Mouse (Mus musculus): ENCODE measurements around the gene Cdc42ep2. TPM values are rescaled to one million over a fixed set of nuclear protein-coding genes. Genes with fewer than 3 reads are reported as not detected.

The Cdc42ep2 gene
- total and polyA plus RNA-seq, 3 experiments: 0.13 to 0.25 (median 0.20) TPM

DNA sequence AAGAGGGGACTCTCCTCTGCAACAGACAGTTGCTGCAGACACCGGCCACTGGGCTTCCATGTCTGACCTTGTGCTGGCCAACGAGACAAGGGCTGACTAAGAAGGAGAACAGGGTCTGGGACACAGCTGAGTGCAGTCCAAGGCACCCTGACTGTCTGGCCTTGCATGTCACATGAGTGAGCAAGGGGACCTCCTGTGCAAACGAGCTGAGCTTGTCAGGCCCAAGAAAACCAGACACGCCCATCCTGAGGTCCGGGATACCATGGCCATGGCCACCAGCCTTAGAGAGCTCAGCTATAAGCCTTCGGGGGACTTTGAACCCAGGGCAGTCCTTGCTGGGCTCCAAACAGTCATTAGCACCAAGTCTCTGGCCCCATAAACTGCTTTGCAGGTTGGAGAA is 56.5 kb downstream of the Cdc42ep2 start:
- peaks cover 9 to 19% of the 10 kb centered on the region in 2 experiments; a peak in 3 of 4 replicates for H3K4me1 ChIP-seq (ENCODE audit: control insufficient read depth in 1 of 2, insufficient read depth in 2 of 2)
- no peaks in the 10 kb centered on the region for H3K9me3 ChIP-seq (replicated peaks; ENCODE audit: low read length)
- H3K27me3 ChIP-seq (replicated peaks): no peaks in the 10 kb centered on the region
- peaks cover 82 to 98% of the 10 kb centered on the region in 2 experiments for H3K36me3 ChIP-seq (replicated peaks in 1 of 2; ENCODE audit: control insufficient read depth in 1 of 2, insufficient read depth in 1 of 2, low read length in 1 of 2)
- dilution Hi-C loops (cut with MboI; ENCODE audit: extremely low pct_ligation_motif_present, extremely low pct_unique_long_range_greater_than_20kb, low sequenced_read_pairs): no loop called here
- H3K9ac ChIP-seq (ENCODE audit: insufficient read depth, low read depth): no peak overlapping the region
- no peaks in the 10 kb centered on the region for H3K79me2 ChIP-seq (replicated peaks; ENCODE audit: control insufficient read depth, extremely low read depth, insufficient read depth, poor library complexity, severe bottlenecking)
- no peak overlapping the region for H3K4me2 ChIP-seq (ENCODE audit: insufficient read depth, low read depth, poor library complexity, severe bottlenecking)
- H3K27ac ChIP-seq (ENCODE audit: insufficient read depth, low read depth): no peak overlapping the region
- DNase-seq (ENCODE audit: extremely low read depth): no peak
- no peak overlapping the region for H3K4me3 ChIP-seq (replicated peaks in 1 of 3; ENCODE audit: low read depth in 2 of 3, low read length in 2 of 3, poor library complexity in 1 of 3)
- TF ChIP-seq MAX (IDR thresholded peaks at IDR 0.05; ENCODE audit: low read length) (no peak), JUND (conservative IDR thresholded peaks at IDR 0.05; ENCODE audit: low read depth, low read length) (no peak), EP300 (IDR thresholded peaks at IDR 0.05; ENCODE audit: low read length) (no peak), MXI1 (IDR thresholded peaks at IDR 0.05; ENCODE audit: low read depth, low read length) (no peak), RAD21 (IDR thresholded peaks at IDR 0.05; ENCODE audit: low read depth, low read length) (no peak)
- in situ Hi-C loops (cut with MboI; ENCODE audit: low pct_ligation_motif_present, low pct_unique_long_range_greater_than_20kb, low sequenced_read_pairs): no loop called here

Other genes starting within 250 kb of the Cdc42ep2 start
Only the 20 nearest of the 30 such genes appear.
- 49.8 and 55.0 TPM in 2 replicates for gene Scyl1, start 153.4 kb downstream of the Cdc42ep2 start, total RNA-seq (2012; rRNA removed)
- 35.1 and 37.6 TPM in 2 replicates for gene Scyl1, start 153.4 kb downstream of the Cdc42ep2 start, total RNA-seq (2014; rRNA removed)
- 49.1 and 56.1 TPM in 2 replicates for gene Scyl1, start 153.4 kb downstream of the Cdc42ep2 start, polyA plus RNA-seq (2012; ENCODE audit: insufficient read length, low read depth)
- gene Frmd8, start 49.5 kb downstream of the Cdc42ep2 start, total RNA-seq (2012; rRNA removed): 29.0 and 30.7 TPM in 2 replicates
- gene Frmd8, start 49.5 kb downstream of the Cdc42ep2 start, total RNA-seq (2014; rRNA removed): 13.5 and 15.5 TPM in 2 replicates
- gene Frmd8, start 49.5 kb downstream of the Cdc42ep2 start, polyA plus RNA-seq (2012; ENCODE audit: insufficient read length, low read depth): 25.2 and 25.4 TPM in 2 replicates
- gene Slc25a45, start 47.0 kb downstream of the Cdc42ep2 start, total RNA-seq (2012; rRNA removed): 20.6 and 23.1 TPM in 2 replicates
- gene Slc25a45, start 47.0 kb downstream of the Cdc42ep2 start, total RNA-seq (2014; rRNA removed): 27.6 and 33.0 TPM in 2 replicates
- gene Slc25a45, start 47.0 kb downstream of the Cdc42ep2 start, polyA plus RNA-seq (2012; ENCODE audit: insufficient read length, low read depth): 20.8 and 22.7 TPM in 2 replicates
- gene Tigd3, start 30.7 kb downstream of the Cdc42ep2 start, total RNA-seq (2012; rRNA removed): 1.6 and 2.1 TPM in 2 replicates
- gene Tigd3, start 30.7 kb downstream of the Cdc42ep2 start, total RNA-seq (2014; rRNA removed): 0.62 and 0.67 TPM in 2 replicates
- 1.2 and 1.4 TPM in 2 replicates for gene Tigd3, start 30.7 kb downstream of the Cdc42ep2 start, polyA plus RNA-seq (2012; ENCODE audit: insufficient read length, low read depth)
- 34.4 and 36.7 TPM in 2 replicates for gene Dpf2, start 11.8 kb downstream of the Cdc42ep2 start, total RNA-seq (2012; rRNA removed)
- 21.9 and 25.0 TPM in 2 replicates for gene Dpf2, start 11.8 kb downstream of the Cdc42ep2 start, total RNA-seq (2014; rRNA removed)
- 106 and 115 TPM in 2 replicates for gene Dpf2, start 11.8 kb downstream of the Cdc42ep2 start, polyA plus RNA-seq (2012; ENCODE audit: insufficient read length, low read depth)
- 60.3 and 80.5 TPM in 2 replicates for gene Pola2, start 39.4 kb upstream of the Cdc42ep2 start, total RNA-seq (2012; rRNA removed)
- 66.1 and 71.7 TPM in 2 replicates for gene Pola2, start 39.4 kb upstream of the Cdc42ep2 start, total RNA-seq (2014; rRNA removed)
- 91.4 and 91.7 TPM in 2 replicates for gene Pola2, start 39.4 kb upstream of the Cdc42ep2 start, polyA plus RNA-seq (2012; ENCODE audit: insufficient read length, low read depth)
- gene Slc22a20, start 61.3 kb upstream of the Cdc42ep2 start, total RNA-seq (2012; rRNA removed): not detected in 2 replicates
- gene Slc22a20, start 61.3 kb upstream of the Cdc42ep2 start, total RNA-seq (2014; rRNA removed): not detected in 2 replicates
- gene Slc22a20, start 61.3 kb upstream of the Cdc42ep2 start, polyA plus RNA-seq (2012; ENCODE audit: insufficient read length, low read depth): not detected in 2 replicates
- 34.6 and 40.2 TPM in 2 replicates for gene Capn1, start 91.1 kb upstream of the Cdc42ep2 start, total RNA-seq (2012; rRNA removed)
- gene Capn1, start 91.1 kb upstream of the Cdc42ep2 start, total RNA-seq (2014; rRNA removed): 19.3 and 20.0 TPM in 2 replicates
- 42.9 and 43.7 TPM in 2 replicates for gene Capn1, start 91.1 kb upstream of the Cdc42ep2 start, polyA plus RNA-seq (2012; ENCODE audit: insufficient read length, low read depth)
- gene Syvn1, start 121.8 kb upstream of the Cdc42ep2 start, total RNA-seq (2012; rRNA removed): 26.8 and 32.0 TPM in 2 replicates
- gene Syvn1, start 121.8 kb upstream of the Cdc42ep2 start, total RNA-seq (2014; rRNA removed): 13.5 and 16.5 TPM in 2 replicates
- gene Syvn1, start 121.8 kb upstream of the Cdc42ep2 start, polyA plus RNA-seq (2012; ENCODE audit: insufficient read length, low read depth): 82.5 and 106 TPM in 2 replicates
- 37.4 and 49.8 TPM in 2 replicates for gene Mrpl49, start 133.0 kb upstream of the Cdc42ep2 start, total RNA-seq (2012; rRNA removed)
- gene Mrpl49, start 133.0 kb upstream of the Cdc42ep2 start, total RNA-seq (2014; rRNA removed): 59.0 and 60.9 TPM in 2 replicates
- 55.6 and 66.6 TPM in 2 replicates for gene Mrpl49, start 133.0 kb upstream of the Cdc42ep2 start, polyA plus RNA-seq (2012; ENCODE audit: insufficient read length, low read depth)
- 2,266 and 2,403 TPM in 2 replicates for gene Fau, start 133.0 kb upstream of the Cdc42ep2 start, total RNA-seq (2012; rRNA removed)
- 1,142 and 1,239 TPM in 2 replicates for gene Fau, start 133.0 kb upstream of the Cdc42ep2 start, total RNA-seq (2014; rRNA removed)
- gene Fau, start 133.0 kb upstream of the Cdc42ep2 start, polyA plus RNA-seq (2012; ENCODE audit: insufficient read length, low read depth): 2,522 and 2,776 TPM in 2 replicates
- 29.2 and 32.7 TPM in 2 replicates for gene Znhit2, start 136.4 kb upstream of the Cdc42ep2 start, total RNA-seq (2012; rRNA removed)
- gene Znhit2, start 136.4 kb upstream of the Cdc42ep2 start, total RNA-seq (2014; rRNA removed): 20.9 and 22.6 TPM in 2 replicates
- gene Znhit2, start 136.4 kb upstream of the Cdc42ep2 start, polyA plus RNA-seq (2012; ENCODE audit: insufficient read length, low read depth): 20.1 and 20.5 TPM in 2 replicates
- gene Tm7sf2, start 143.6 kb upstream of the Cdc42ep2 start, total RNA-seq (2012; rRNA removed): 8.7 and 10.8 TPM in 2 replicates
- gene Tm7sf2, start 143.6 kb upstream of the Cdc42ep2 start, total RNA-seq (2014; rRNA removed): 8.8 and 11.7 TPM in 2 replicates
- 7.9 and 15.1 TPM in 2 replicates for gene Tm7sf2, start 143.6 kb upstream of the Cdc42ep2 start, polyA plus RNA-seq (2012; ENCODE audit: insufficient read length, low read depth)
- gene Vps51, start 152.4 kb upstream of the Cdc42ep2 start, total RNA-seq (2012; rRNA removed): 44.7 and 48.2 TPM in 2 replicates
- 37.0 and 37.7 TPM in 2 replicates for gene Vps51, start 152.4 kb upstream of the Cdc42ep2 start, total RNA-seq (2014; rRNA removed)
- 44.1 and 51.2 TPM in 2 replicates for gene Vps51, start 152.4 kb upstream of the Cdc42ep2 start, polyA plus RNA-seq (2012; ENCODE audit: insufficient read length, low read depth)
- not detected in 2 replicates for gene Tmem262, start 155.2 kb upstream of the Cdc42ep2 start, total RNA-seq (2012; rRNA removed)
- gene Tmem262, start 155.2 kb upstream of the Cdc42ep2 start, total RNA-seq (2014; rRNA removed): not detected in 2 replicates
- not detected in 2 replicates for gene Tmem262, start 155.2 kb upstream of the Cdc42ep2 start, polyA plus RNA-seq (2012; ENCODE audit: insufficient read length, low read depth)
- not detected in 2 replicates for gene Gm28374, start 157.4 kb upstream of the Cdc42ep2 start, total RNA-seq (2012; rRNA removed)
- gene Gm28374, start 157.4 kb upstream of the Cdc42ep2 start, total RNA-seq (2014; rRNA removed): 0.40 and 0.42 TPM in 2 replicates
- 0.57 TPM in 1 of 2 replicates, not detected in the other for gene Gm28374, start 157.4 kb upstream of the Cdc42ep2 start, polyA plus RNA-seq (2012; ENCODE audit: insufficient read length, low read depth)
- gene Zfpl1, start 160.1 kb upstream of the Cdc42ep2 start, total RNA-seq (2012; rRNA removed): 26.8 and 29.4 TPM in 2 replicates
- gene Zfpl1, start 160.1 kb upstream of the Cdc42ep2 start, total RNA-seq (2014; rRNA removed): 23.1 and 26.1 TPM in 2 replicates
- 30.5 and 40.9 TPM in 2 replicates for gene Zfpl1, start 160.1 kb upstream of the Cdc42ep2 start, polyA plus RNA-seq (2012; ENCODE audit: insufficient read length, low read depth)
- 51.5 and 59.2 TPM in 2 replicates for gene Cdca5, start 160.2 kb upstream of the Cdc42ep2 start, total RNA-seq (2012; rRNA removed)
- gene Cdca5, start 160.2 kb upstream of the Cdc42ep2 start, total RNA-seq (2014; rRNA removed): 62.7 and 67.8 TPM in 2 replicates
- 80.6 and 81.6 TPM in 2 replicates for gene Cdca5, start 160.2 kb upstream of the Cdc42ep2 start, polyA plus RNA-seq (2012; ENCODE audit: insufficient read length, low read depth)
- gene AC131692.1, start 169.6 kb upstream of the Cdc42ep2 start, total RNA-seq (2012; rRNA removed): 0.81 and 0.84 TPM in 2 replicates
- 0.42 and 0.74 TPM in 2 replicates for gene AC131692.1, start 169.6 kb upstream of the Cdc42ep2 start, total RNA-seq (2014; rRNA removed)
- gene AC131692.1, start 169.6 kb upstream of the Cdc42ep2 start, polyA plus RNA-seq (2012; ENCODE audit: insufficient read length, low read depth): 4.6 and 4.7 TPM in 2 replicates
- 0.25 and 0.34 TPM in 2 replicates for gene Naaladl1, start 181.0 kb upstream of the Cdc42ep2 start, total RNA-seq (2012; rRNA removed)
- gene Naaladl1, start 181.0 kb upstream of the Cdc42ep2 start, total RNA-seq (2014; rRNA removed): 0.20 and 0.24 TPM in 2 replicates
- gene Naaladl1, start 181.0 kb upstream of the Cdc42ep2 start, polyA plus RNA-seq (2012; ENCODE audit: insufficient read length, low read depth): 1.1 and 1.9 TPM in 2 replicates